Mouse (Mus musculus) lung, postnatal 0 days (tissue): Measurements from ENCODE around the gene Wdr82. TPM values are rescaled to one million over a fixed set of nuclear protein-coding genes. Genes with fewer than 3 reads are reported as not detected.

Experiments
- ATAC-seq: fragments of 200-750 bp; cut with Nextera tagmentation; 2 replicates; pipeline ENCODE4 v1.8.0; 2017; ENCODE audit warnings: moderate library complexity
- DNase-seq: peaks from one replicate; pipeline ENCODE4 v3.0.0-alpha.2; 2016; ENCODE audit warnings: low spot score
- H3K27ac ChIP-seq: fragments of 300-500 bp; sonication (generic); 2 replicates; pipeline ENCODE4 v1.5.1; 2014; ENCODE audit warnings: antibody characterized with exemption, mild to moderate bottlenecking, low read length, mixed read lengths
- H3K27me3 ChIP-seq: fragments of 300-500 bp; sonication (generic); replicated peaks from 2 replicates; pipeline ENCODE4 v1.6.1; 2014; ENCODE audit warnings: low read length, mixed read lengths; ENCODE audit not compliant: insufficient read depth
- H3K36me3 ChIP-seq: fragments of 300-500 bp; sonication (generic); 2 replicates; pipeline ENCODE4 v1.6.1; 2014; ENCODE audit warnings: low read length, mixed read lengths; ENCODE audit not compliant: insufficient read depth
- H3K4me1 ChIP-seq: fragments of 300-500 bp; sonication (generic); 2 replicates; pipeline ENCODE4 v1.6.1; 2014; ENCODE audit warnings: antibody characterized with exemption, low read depth, low read length, mixed read lengths; ENCODE audit not compliant: insufficient read depth
- H3K4me2 ChIP-seq: fragments of 300-500 bp; sonication (generic); replicated peaks from 2 replicates; pipeline ENCODE4 v1.6.1; 2014; ENCODE audit warnings: low read depth, mild to moderate bottlenecking, low read length, moderate library complexity, mixed read lengths
- H3K4me3 ChIP-seq: fragments of 300-500 bp; sonication (generic); 2 replicates; pipeline ENCODE4 v1.5.1; 2014; ENCODE audit warnings: low read depth, low read length
- H3K9ac ChIP-seq: fragments of 300-500 bp; sonication (generic); replicated peaks from 2 replicates; pipeline ENCODE4 v1.6.1; 2014; ENCODE audit warnings: low read depth, mild to moderate bottlenecking
- H3K9me3 ChIP-seq: fragments of 300-500 bp; sonication (generic); 2 replicates; pipeline ENCODE4 v1.6.1; 2016; ENCODE audit warnings: low read length, mixed read lengths
- CTCF ChIP-seq: IDR thresholded peaks from 2 replicates; pipeline ENCODE4 v1.5.1; 2016; ENCODE audit warnings: antibody characterized with exemption, mild to moderate bottlenecking
- EP300 ChIP-seq: IDR thresholded peaks from 2 replicates; pipeline ENCODE4 v1.6.1; 2016; ENCODE audit warnings: antibody characterized with exemption, mild to moderate bottlenecking, control low read depth
- WGBS: fragments of 180-500 bp; shearing (Covaris S2); extraction: QIAGEN DNeasy Blood & Tissue Kit; methylation state at CpG from one replicate; pipeline ENCODE4 v1.1.7; 2014; 5-methylcytosine and 5-hydroxymethylcytosine counted together
- polyA plus RNA-seq: library from polyadenylated mRNA; unstranded; fragments of >200 nt; fragmentation: Nextera tagmentation; extraction: Ambion mirVana; gene quantifications from 2 replicates; pipeline ENCODE4 v1.2.1, GENCODE M21; 2015

The Wdr82 gene
- polyA plus RNA-seq, 1 experiment from 2014 or later: 11.3 TPM

- WGBS: 3% methylated on average over 33 of the region's 34 CpGs
- TF ChIP-seq EP300 (no peak), CTCF (peak; percentile 69)
- no peaks in the 10 kb centered on the region for H3K9me3 ChIP-seq
- no peaks in the 10 kb centered on the region for H3K27me3 ChIP-seq
- DNase-seq (peak; percentile 85), ATAC-seq (peak; percentile 71)
- H3K4me3 ChIP-seq: peak overlapping the region; percentile 20
- no peaks in the 10 kb centered on the region for H3K36me3 ChIP-seq
- H3K9ac ChIP-seq: 0 out of 2 replicates have a peak overlapping the region, but pooled peaks have one; percentile 2
- H3K27ac ChIP-seq: no peak overlapping the region
- peak overlapping the region; percentile 61 for H3K4me2 ChIP-seq
- peaks cover 6% of the 10 kb centered on the region; the same call in 1 of the 2 replicates for H3K4me1 ChIP-seq
Observed at GRCm38 (mm10) chr9:106226151-106226682, 55.5 kb downstream of the Wdr82 start.

DNA sequence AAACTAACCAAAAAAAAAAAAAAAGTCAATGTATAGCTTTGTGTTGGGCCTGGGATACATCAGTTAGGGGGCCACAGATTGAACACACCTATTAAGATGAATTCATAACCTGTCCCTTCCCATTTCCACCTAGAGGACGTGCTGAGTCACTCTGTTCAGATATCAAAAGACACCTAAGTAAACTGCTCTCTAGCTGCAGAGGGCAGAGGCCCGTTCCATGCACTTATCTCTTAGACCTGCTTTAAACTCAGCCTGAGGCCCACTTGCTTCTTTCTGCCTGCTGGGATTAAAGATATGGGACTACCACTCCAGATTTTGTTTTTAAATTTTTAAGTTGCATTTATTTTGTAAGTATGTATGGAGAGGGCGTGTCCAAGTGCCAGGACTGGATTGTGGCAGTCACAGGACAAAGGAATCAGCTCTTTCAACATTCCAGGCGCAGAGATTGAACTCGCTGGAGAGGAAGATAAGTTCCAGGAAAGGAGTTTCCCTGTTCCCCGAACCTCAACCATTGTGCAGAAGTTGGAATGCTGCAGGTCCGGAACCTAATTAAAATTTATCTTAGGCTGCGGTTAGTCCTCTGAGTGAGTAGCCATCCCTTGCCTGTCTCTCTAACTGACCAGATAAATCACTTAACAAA, 57.2 kb downstream of the Wdr82 start:
- H3K4me1 ChIP-seq: peaks cover 6% of the 10 kb centered on the region; the same call in 1 of the 2 replicates
- H3K36me3 ChIP-seq: peaks cover 3% of the 10 kb centered on the region; the same call in 1 of the 2 replicates
- ATAC-seq (peak; percentile 27), DNase-seq (peak; percentile 69)
- no peaks in the 10 kb centered on the region for H3K9me3 ChIP-seq
- no peak overlapping the region for H3K4me3 ChIP-seq
- no peak overlapping the region for H3K9ac ChIP-seq
- H3K4me2 ChIP-seq: no peak overlapping the region
- TF ChIP-seq EP300 (peak; percentile 65; the same call in 1 of the 2 replicates), CTCF (no peak)
- no peak overlapping the region for H3K27ac ChIP-seq
- no peaks in the 10 kb centered on the region for H3K27me3 ChIP-seq
- 38% methylated on average over 8 of the region's 8 CpGs for WGBS

DNA sequence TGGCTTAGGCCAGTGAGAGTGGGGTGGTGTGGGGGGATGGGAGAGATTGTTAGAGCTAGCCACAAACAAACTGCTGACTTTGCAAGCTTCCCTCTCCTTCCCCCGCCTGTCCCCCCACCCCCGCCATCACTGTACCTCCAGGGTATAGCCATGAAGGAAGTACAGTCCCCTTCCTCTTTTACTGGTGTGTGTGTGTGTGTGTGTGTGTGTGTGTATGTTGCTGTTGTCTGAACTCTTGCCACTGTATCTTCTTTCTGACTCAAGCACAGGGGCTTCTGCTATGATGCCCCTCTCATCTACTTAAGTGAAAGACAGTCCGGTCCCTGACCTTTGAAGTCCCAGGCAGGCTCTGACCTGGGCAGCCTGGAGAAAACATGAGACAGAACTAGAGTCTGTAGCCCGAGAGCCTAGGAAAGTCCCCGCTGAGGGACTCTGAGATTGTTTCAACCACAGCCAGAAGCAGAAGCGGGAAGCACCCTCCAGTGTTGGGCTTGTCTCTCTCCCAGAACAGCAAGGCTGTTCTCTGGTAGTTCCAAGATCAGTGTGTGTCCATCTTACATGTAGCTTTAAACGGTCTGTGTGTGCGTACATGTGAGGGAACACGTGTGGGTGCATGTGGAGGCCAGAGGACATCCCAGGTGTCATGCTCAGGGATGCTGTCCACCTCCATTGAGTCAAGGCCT, 59.5 kb downstream of the Wdr82 start:
- Histone ChIP-seq H3K36me3 (peaks cover 26% of the 10 kb centered on the region; the same call in 1 of the 2 replicates), H3K4me3 (no peak overlapping the region), H3K4me2 (no peak overlapping the region), H3K9ac (no peak overlapping the region), H3K9me3 (no peaks in the 10 kb centered on the region), H3K4me1 (peaks cover 6% of the 10 kb centered on the region; the same call in 1 of the 2 replicates), H3K27ac (no peak overlapping the region), H3K27me3 (no peaks in the 10 kb centered on the region)
- WGBS: 69% methylated on average over 9 of the region's 9 CpGs
- no peak for ATAC-seq
- no peak for TF ChIP-seq CTCF
- no peak for TF ChIP-seq EP300
- DNase-seq: peak; percentile 29

DNA sequence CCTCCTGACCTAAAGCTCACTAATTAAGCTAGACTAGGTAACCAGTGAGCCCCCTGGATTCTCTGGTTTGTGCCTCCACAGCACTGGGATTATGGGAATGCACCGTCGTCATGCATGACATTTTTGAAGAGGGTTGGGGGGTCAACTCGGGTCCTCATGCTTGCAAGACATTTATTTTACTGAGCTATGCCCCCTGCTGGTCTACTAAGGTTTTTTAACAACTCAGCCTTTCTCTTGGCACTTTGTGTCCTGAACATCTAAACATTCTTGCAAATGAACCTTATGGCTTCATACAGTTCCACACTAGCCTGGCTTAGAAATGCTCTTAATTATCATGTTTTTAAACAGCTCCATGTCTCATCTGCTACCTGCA, 60.0 kb downstream of the Wdr82 start:
- no peak overlapping the region for H3K9ac ChIP-seq
- no peak overlapping the region for H3K4me2 ChIP-seq
- H3K36me3 ChIP-seq: peaks cover 31% of the 10 kb centered on the region; the same call in 1 of the 2 replicates
- no peaks in the 10 kb centered on the region for H3K27me3 ChIP-seq
- H3K4me3 ChIP-seq: no peak overlapping the region
- TF ChIP-seq EP300 (no peak), CTCF (peak; percentile 52)
- DNase-seq: peak; percentile 47
- H3K4me1 ChIP-seq: peaks cover 6% of the 10 kb centered on the region; the same call in 1 of the 2 replicates
- 34% methylated on average over 3 of the region's 3 CpGs for WGBS
- no peaks in the 10 kb centered on the region for H3K9me3 ChIP-seq
- H3K27ac ChIP-seq: no peak overlapping the region
- ATAC-seq: no peak

DNA sequence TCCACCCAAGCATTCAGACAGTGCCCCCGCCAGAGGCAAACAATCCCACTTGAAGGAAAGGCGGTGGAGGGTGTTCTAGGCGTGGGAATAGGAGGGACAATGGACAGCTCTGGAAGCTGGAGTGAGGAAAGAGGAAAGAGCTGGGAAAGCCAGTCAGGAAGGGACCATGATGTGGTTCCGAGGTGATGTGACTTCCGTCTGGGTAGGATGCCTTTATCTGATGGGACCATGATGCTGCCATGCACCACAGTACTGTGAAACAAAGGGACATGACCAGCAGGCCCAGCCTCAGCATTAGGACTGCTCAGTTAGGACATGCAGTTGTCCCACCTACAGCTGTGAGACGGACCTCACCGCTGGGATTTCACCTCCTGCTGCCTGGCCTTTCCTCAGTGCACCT, 60.5 kb downstream of the Wdr82 start:
- peaks cover 3% of the 10 kb centered on the region for H3K4me1 ChIP-seq
- no peak overlapping the region for H3K9ac ChIP-seq
- H3K27ac ChIP-seq: 0 out of 2 replicates have a peak overlapping the region, but pooled peaks have one; percentile 32
- H3K9me3 ChIP-seq: no peaks in the 10 kb centered on the region
- no peak overlapping the region for H3K4me3 ChIP-seq
- TF ChIP-seq EP300 (peak; percentile 42), CTCF (no peak)
- H3K4me2 ChIP-seq: no peak overlapping the region
- WGBS: 60% methylated on average over 7 of the region's 7 CpGs
- ATAC-seq (peak; percentile 51), DNase-seq (peak; percentile 47)
- H3K36me3 ChIP-seq: peaks cover 31% of the 10 kb centered on the region; the same call in 1 of the 2 replicates
- H3K27me3 ChIP-seq: no peaks in the 10 kb centered on the region

DNA sequence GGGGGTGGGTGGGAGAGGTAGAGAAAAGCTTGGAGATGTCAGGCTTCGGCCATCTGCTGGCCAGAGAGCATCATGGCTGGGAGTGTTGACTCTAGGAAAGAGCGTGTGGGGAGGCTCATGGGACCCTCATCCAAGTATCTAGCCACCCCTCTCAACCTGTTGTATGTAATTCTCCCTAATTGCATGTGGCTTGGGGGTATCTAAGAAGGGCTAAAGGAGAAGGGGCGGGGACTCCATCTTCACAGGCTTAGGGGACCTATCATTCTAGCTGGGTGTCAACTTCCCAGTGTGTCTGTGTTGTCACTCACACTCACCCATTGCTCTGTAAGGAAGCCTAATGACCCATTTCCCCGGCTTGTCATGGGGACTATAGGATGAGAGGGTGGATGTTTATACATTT, 61.1 kb downstream of the Wdr82 start:
- no peak for DNase-seq
- H3K27ac ChIP-seq: 0 out of 2 replicates have a peak overlapping the region, but pooled peaks have one; percentile 32
- no peaks in the 10 kb centered on the region for H3K9me3 ChIP-seq
- no peak overlapping the region for H3K4me3 ChIP-seq
- no peaks in the 10 kb centered on the region for H3K27me3 ChIP-seq
- H3K4me1 ChIP-seq: no peaks in the 10 kb centered on the region; the same call in none of the 2 replicates
- WGBS: 72% methylated on average over 4 of the region's 4 CpGs
- TF ChIP-seq EP300 (no peak), CTCF (peak; percentile 24)
- H3K4me2 ChIP-seq: no peak overlapping the region
- H3K36me3 ChIP-seq: peaks cover 31% of the 10 kb centered on the region; the same call in 1 of the 2 replicates
- no peak overlapping the region for H3K9ac ChIP-seq
- ATAC-seq: no peak
